Mouse (Mus musculus): ENCODE measurements around the gene Sema5a. TPM values are rescaled to one million over a fixed set of nuclear protein-coding genes. Genes with fewer than 3 reads are reported as not detected.
A peak's percentile ranks its signal among the peaks of the same experiment; 100 is the strongest.

Sema5a gene
- polyA plus RNA-seq, 1 experiment from 2014 or later, result 37.9 TPM

DNA sequence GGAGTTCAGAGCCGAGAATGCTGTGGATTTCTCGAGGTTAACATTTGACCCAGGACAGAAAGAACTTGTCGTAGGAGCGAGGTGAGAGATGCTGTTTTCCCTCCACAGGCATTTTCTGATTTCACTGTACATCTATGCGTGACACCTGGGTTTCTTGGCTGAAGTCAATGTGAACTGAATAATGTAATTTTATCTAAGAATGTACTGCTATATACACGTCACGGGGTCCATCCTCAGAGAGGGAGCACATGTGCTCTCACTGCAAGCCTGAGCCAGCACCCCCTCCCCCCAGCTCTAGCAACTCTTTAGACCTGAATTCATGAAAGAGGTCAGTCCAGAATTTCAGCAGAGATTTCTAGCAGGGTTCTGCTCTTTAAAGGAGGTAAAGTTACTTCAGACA lies 215.6 kb downstream of the Sema5a start:
- Histone ChIP-seq H3K4me2 (no peak overlapping the region), H3K9ac (no peak overlapping the region), H3K4me3 (no peak overlapping the region), H3K9me3 (no peaks in the 10 kb centered on the region), H3K36me3 (no peaks in the 10 kb centered on the region), H3K4me1 (no peaks in the 10 kb centered on the region), H3K27me3 (no peaks in the 10 kb centered on the region), H3K27ac (no peak overlapping the region)
- ATAC-seq (ENCODE audit: insufficient number of reproducible peaks, insufficient read depth, low FRiP score, low TSS enrichment, low read depth), result no peak
- 79% methylated on average over 7 of the region's 7 CpGs for WGBS

DNA sequence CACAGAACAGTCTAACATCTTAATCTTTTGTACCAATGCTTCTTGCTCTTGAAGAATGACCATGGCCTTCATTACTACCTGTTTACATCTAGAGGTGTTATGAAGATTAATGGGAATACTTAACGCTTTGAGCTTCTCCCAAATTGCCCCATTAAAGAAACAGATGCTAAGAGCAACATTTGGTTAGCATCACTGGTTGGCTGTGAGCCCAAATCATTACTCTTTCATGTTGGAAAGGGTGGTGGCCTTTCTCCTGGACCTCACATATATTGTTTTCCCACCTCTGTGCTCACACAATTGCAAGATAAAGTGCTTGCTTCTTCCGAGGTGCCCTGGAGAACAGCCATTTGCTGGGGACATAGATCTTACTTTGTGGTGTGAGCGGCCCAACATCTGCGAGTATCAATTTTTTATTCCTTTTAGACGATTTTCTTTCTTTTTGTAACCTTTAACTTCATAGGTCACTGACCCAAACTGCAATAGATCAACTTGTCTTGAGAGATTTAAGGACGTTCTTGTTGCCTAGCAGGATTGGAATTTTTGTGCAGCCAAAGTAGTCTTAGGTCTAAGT lies 227.0 kb downstream of the Sema5a start:
- Histone ChIP-seq H3K27me3 (no peaks in the 10 kb centered on the region), H3K27ac (no peak overlapping the region), H3K4me1 (no peaks in the 10 kb centered on the region), H3K9me3 (no peaks in the 10 kb centered on the region), H3K4me2 (no peak overlapping the region), H3K4me3 (no peak overlapping the region), H3K36me3 (no peaks in the 10 kb centered on the region), H3K9ac (no peak overlapping the region)
- 79% methylated on average over 6 of the region's 6 CpGs for WGBS
- no peak for ATAC-seq (ENCODE audit: insufficient number of reproducible peaks, insufficient read depth, low FRiP score, low TSS enrichment, low read depth)

DNA sequence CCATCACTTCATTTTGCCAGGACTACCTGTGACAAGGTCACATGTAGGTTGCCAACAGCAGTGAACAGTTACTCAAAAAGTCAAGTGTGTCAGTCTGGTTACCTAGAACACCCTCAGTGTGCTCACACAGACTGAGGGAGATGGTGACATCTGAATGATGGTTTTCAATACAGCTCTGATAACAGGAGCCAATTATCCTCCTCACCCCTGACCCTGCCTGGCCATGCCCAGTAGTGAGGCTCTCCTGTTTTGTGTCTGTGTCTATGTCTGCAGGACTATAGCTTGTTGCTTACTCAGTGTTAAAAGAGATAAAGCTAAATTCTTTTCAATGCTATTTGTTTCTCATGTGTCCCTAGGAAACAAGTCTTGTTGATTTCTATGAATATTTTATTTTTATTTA lies 236.1 kb downstream of the Sema5a start:
- Histone ChIP-seq H3K9me3 (no peaks in the 10 kb centered on the region), H3K4me1 (peaks cover 11% of the 10 kb centered on the region), H3K36me3 (no peaks in the 10 kb centered on the region), H3K27ac (no peak overlapping the region), H3K27me3 (no peaks in the 10 kb centered on the region), H3K4me3 (no peak overlapping the region), H3K4me2 (no peak overlapping the region), H3K9ac (no peak overlapping the region)
- no peak for ATAC-seq (ENCODE audit: insufficient number of reproducible peaks, insufficient read depth, low FRiP score, low TSS enrichment, low read depth)

DNA sequence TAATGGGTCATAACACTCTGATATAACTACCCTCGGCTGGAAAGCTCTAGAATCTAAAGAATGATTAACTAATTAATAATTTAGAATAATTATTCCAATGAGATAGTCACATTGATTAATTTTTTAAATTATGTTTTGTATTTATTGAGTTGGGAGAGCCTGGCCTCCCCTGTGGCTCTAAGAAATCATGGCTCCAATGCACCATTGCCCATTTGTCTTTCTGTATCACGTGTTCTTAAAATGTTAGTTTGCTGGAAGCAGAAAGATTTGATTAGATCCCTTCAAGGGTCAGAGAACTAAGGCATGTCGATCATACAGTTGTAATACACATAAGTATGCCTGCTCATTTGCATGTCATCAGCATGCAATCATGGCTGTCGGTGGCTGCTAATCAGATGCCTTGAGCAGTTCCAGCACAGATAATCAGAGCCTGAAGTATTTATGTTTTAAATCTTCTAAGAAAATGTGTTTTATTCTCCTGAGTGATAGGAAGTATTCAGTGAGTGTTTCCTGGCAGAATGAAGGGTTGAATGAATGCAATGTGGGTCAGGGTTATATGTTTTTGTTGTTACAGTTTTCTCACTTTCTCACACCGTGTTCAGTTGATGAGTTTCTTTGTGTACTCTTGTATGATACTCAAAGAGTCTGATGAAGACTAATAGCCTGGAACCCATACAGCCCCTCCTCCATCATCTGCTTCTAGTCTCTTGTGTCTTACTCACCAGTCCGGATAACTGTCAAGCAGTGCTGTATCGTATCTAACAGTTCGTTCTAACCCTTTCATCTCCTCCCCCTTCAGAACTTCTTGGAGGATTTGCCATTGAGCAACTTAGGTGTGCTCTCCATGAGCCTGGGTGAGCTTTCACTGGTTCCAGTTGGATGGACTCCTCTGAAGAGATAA lies 240.7 kb downstream of the Sema5a start:
- WGBS, result 81% methylated on average over 8 of the region's 8 CpGs

DNA sequence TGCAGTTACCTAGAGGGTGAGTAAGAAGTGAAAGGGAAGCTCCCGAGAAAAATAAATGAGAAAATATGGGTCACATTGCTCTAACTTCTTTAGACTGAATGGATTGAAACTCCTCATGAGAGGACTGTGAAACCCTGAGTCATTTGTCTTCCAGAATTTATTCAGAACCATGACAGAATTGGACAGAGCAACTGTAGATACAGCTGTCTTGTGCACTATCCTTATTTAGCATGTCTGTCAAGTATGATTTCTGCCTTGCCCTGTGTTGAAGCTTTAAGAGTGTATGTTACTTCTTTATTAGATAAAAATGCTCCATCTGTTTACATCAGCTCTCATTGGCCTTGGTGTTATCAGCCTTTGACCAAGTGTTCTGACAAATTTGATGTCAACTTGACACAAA lies 243.4 kb downstream of the Sema5a start:
- WGBS, result 63% methylated on average over 1 of the region's 1 CpGs

More for the DNA sequence above, 240.7 kb downstream of the Sema5a start:
- Histone ChIP-seq H3K9me3 (no peaks in the 10 kb centered on the region), H3K9ac (no peak overlapping the region), H3K4me3 (no peak overlapping the region), H3K4me1 (peaks cover 14% of the 10 kb centered on the region), H3K36me3 (no peaks in the 10 kb centered on the region), H3K4me2 (no peak overlapping the region), H3K27me3 (no peaks in the 10 kb centered on the region), H3K27ac (no peak overlapping the region)
- no peak for ATAC-seq (ENCODE audit: insufficient number of reproducible peaks, insufficient read depth, low FRiP score, low TSS enrichment, low read depth)

DNA sequence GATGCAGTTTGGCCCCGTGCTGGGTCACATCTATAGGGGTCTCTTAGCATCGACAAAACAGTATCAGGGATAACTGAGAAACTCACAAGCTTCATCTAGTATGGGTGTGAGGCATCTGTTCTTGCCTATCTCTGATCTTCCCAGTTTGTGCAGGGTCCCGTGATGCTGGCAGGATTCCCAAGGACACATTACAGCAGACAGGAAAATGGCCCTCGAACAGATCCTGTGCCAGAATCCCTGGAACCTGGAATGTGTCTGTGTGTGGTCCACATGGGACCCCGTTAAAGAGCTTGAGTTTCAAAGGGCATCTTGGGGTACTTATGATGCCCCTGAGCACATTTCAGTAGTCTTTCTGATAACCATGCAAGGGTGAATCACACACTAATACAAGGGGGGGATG lies 249.6 kb downstream of the Sema5a start:
- Histone ChIP-seq H3K4me1 (no peaks in the 10 kb centered on the region; the same call in 1 of the 2 replicates), H3K9ac (no peak overlapping the region), H3K36me3 (no peaks in the 10 kb centered on the region), H3K9me3 (no peaks in the 10 kb centered on the region), H3K27ac (no peak overlapping the region), H3K27me3 (no peaks in the 10 kb centered on the region), H3K4me2 (no peak overlapping the region), H3K4me3 (no peak overlapping the region)
- ATAC-seq (ENCODE audit: insufficient number of reproducible peaks, insufficient read depth, low FRiP score, low TSS enrichment, low read depth), result no peak
- WGBS, result 64% methylated on average over 5 of the region's 5 CpGs

More for the DNA sequence above, 243.4 kb downstream of the Sema5a start:
- H3K9ac ChIP-seq, result no peak overlapping the region
- H3K4me2 ChIP-seq, result no peak overlapping the region
- H3K4me3 ChIP-seq, result no peak overlapping the region
- H3K27ac ChIP-seq, result no peak overlapping the region
- no peaks in the 10 kb centered on the region for H3K9me3 ChIP-seq
- H3K27me3 ChIP-seq, result no peaks in the 10 kb centered on the region
- H3K36me3 ChIP-seq, result no peaks in the 10 kb centered on the region
- peaks cover 14% of the 10 kb centered on the region for H3K4me1 ChIP-seq
- no peak for ATAC-seq (ENCODE audit: insufficient number of reproducible peaks, insufficient read depth, low FRiP score, low TSS enrichment, low read depth)

DNA sequence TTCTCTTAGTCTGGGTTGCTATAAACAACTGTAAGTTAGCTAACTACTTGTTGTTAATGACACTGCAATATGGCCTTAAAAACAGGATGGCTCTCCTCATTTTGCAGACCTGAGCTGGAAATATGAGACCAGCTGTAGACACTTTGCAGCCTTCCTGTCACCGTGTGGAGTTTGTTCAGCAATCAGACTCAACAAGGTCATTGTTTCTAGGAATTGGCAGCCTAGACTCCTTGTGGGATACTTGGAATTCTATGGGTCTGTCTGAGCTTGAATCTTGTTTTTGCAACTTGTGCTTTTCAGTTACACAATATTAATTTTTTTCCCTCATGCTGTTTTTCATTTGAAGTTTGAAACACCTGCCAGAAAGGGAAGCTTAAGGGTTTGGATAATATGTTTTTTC lies 250.3 kb downstream of the Sema5a start:
- Histone ChIP-seq H3K27me3 (no peaks in the 10 kb centered on the region), H3K4me1 (no peaks in the 10 kb centered on the region; the same call in 1 of the 2 replicates), H3K36me3 (no peaks in the 10 kb centered on the region), H3K4me3 (no peak overlapping the region), H3K9me3 (no peaks in the 10 kb centered on the region), H3K9ac (no peak overlapping the region), H3K27ac (no peak overlapping the region), H3K4me2 (no peak overlapping the region)
- ATAC-seq (ENCODE audit: insufficient number of reproducible peaks, insufficient read depth, low FRiP score, low TSS enrichment, low read depth), result no peak
- 9% methylated on average over 1 of the region's 1 CpGs for WGBS

DNA sequence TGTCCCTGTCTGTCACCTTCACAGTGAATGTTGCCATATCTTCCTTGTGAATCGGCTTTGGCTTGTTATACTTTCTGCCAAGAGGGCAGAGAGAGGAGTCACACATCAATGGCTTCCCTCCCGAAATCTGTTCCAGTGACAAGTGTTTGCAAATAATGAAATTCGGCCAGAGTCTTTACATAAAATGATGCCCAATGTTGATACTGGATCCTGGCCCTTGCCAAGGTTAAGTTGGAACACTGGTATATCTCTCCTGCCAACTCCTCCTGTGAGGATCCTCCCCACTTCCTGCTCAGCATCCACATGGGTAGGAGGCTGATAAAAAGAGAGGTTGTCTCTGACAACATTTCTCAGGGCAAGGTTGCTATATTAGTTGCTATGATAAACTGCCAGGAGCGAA lies 252.3 kb downstream of the Sema5a start:
- ATAC-seq (ENCODE audit: insufficient number of reproducible peaks, insufficient read depth, low FRiP score, low TSS enrichment, low read depth), result no peak
- Histone ChIP-seq H3K9ac (no peak overlapping the region), H3K4me1 (no peaks in the 10 kb centered on the region; the same call in 1 of the 2 replicates), H3K9me3 (no peaks in the 10 kb centered on the region), H3K27me3 (no peaks in the 10 kb centered on the region), H3K4me3 (no peak overlapping the region), H3K4me2 (no peak overlapping the region), H3K36me3 (no peaks in the 10 kb centered on the region), H3K27ac (no peak overlapping the region)
- 84% methylated on average over 4 of the region's 4 CpGs for WGBS

DNA sequence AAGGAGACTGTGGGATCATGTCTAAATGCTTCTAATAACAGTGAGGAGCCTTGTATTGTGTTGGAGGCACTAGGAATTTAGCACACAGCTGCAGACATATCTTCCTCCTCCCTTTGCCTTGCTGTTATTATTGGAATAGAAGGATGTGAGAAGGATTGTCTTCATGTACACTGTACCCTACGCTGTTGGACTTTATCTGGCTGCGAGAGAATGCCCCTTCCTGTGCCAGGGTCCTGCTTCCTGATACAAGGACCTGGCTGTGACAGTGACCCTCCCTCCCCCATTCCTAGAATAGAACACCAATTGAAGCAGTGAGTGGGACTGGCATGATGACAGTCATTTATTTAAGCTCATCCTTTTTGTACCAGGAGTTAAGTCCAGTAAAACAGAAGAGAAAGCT lies 261.3 kb downstream of the Sema5a start:
- no peak for ATAC-seq (ENCODE audit: insufficient number of reproducible peaks, insufficient read depth, low FRiP score, low TSS enrichment, low read depth)
- H3K27ac ChIP-seq, result no peak overlapping the region
- H3K4me1 ChIP-seq, result peaks cover 14% of the 10 kb centered on the region
- H3K9me3 ChIP-seq, result no peaks in the 10 kb centered on the region
- no peak overlapping the region for H3K9ac ChIP-seq
- H3K36me3 ChIP-seq, result no peaks in the 10 kb centered on the region
- H3K27me3 ChIP-seq, result no peaks in the 10 kb centered on the region
- WGBS, result 81% methylated on average over 2 of the region's 2 CpGs
- H3K4me3 ChIP-seq, result no peak overlapping the region
- no peak overlapping the region for H3K4me2 ChIP-seq

DNA sequence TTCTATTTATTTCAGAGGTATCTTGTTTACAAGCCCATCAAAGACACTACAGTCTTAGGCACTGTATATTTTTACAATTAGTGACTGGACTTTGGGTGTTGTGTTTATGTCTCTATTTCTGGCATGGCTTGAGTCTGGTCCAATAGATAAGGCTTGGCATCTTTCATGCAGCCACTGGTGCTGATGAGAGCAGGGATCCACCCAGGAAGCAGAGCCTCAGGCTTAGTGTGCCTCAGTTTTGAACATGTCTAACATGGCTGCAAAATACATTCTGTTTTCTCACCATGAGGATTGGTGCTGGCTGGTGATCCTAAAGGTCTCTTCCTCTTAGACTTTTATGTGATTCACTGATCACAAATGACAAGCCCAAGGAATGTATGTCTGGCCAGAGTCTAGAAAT lies 263.7 kb downstream of the Sema5a start:
- Histone ChIP-seq H3K36me3 (no peaks in the 10 kb centered on the region), H3K4me3 (no peak overlapping the region), H3K9ac (no peak overlapping the region), H3K27me3 (no peaks in the 10 kb centered on the region), H3K9me3 (no peaks in the 10 kb centered on the region), H3K4me2 (no peak overlapping the region), H3K4me1 (peaks cover 14% of the 10 kb centered on the region), H3K27ac (no peak overlapping the region)
- ATAC-seq (ENCODE audit: insufficient number of reproducible peaks, insufficient read depth, low FRiP score, low TSS enrichment, low read depth), result no peak

DNA sequence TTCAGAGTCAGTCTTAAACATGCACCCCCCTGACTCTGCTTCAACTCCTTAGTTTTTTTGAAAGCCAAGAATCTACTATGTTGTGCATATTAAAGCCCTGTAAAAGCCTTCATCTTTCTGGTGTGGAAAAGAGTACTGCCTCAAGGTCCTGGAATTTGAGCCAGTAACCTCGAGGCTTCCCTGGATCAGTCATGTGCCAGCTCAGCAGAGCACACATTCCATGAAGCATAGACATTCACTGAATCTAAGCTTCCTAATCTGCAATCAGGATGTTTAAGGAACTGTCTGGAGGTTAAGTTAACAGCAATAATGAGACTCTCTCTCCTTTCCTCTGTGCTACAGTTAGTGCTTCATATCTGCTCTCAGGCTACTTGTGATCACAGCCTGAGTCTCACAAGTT lies 270.3 kb downstream of the Sema5a start:
- no peak overlapping the region for H3K4me2 ChIP-seq
- no peak overlapping the region for H3K27ac ChIP-seq
- 43% methylated on average over 1 of the region's 1 CpGs for WGBS
- H3K36me3 ChIP-seq, result no peaks in the 10 kb centered on the region
- no peak overlapping the region for H3K9ac ChIP-seq
- H3K27me3 ChIP-seq, result no peaks in the 10 kb centered on the region
- no peak for ATAC-seq (ENCODE audit: insufficient number of reproducible peaks, insufficient read depth, low FRiP score, low TSS enrichment, low read depth)
- H3K4me3 ChIP-seq, result no peak overlapping the region
- H3K4me1 ChIP-seq, result peaks cover 13% of the 10 kb centered on the region
- no peaks in the 10 kb centered on the region for H3K9me3 ChIP-seq

DNA sequence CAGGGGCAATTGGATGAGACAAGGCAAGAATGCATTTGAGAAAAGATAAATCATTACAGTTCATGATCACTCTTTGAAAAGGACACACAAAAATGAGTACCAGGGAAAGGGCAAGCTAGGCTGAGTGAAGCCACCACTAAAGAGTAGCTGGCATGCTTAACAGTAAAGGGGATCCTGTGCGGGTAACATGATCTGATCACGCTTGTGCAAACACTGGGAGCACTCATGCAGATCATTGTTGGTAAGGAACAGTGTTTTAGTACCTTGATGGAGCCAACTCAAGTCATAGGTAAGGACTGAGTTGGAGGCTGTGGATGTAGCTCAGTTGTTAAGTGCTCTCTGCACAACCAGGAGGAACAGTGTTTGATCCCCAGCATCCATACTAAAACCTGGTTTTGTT lies 273.3 kb downstream of the Sema5a start:
- no peaks in the 10 kb centered on the region for H3K36me3 ChIP-seq
- H3K9me3 ChIP-seq, result no peaks in the 10 kb centered on the region
- peak overlapping the region; percentile 33; the same call in 1 of the 2 replicates for H3K27ac ChIP-seq
- no peak overlapping the region for H3K4me2 ChIP-seq
- H3K27me3 ChIP-seq, result no peaks in the 10 kb centered on the region
- ATAC-seq (ENCODE audit: insufficient number of reproducible peaks, insufficient read depth, low FRiP score, low TSS enrichment, low read depth), result 0 out of 2 replicates have a peak, but pooled peaks have one; percentile 10
- H3K9ac ChIP-seq, result no peak overlapping the region
- H3K4me3 ChIP-seq, result no peak overlapping the region
- WGBS, result 76% methylated on average over 2 of the region's 2 CpGs
- peaks cover 17% of the 10 kb centered on the region for H3K4me1 ChIP-seq

Data from embryonic facial prominence, embryonic 13.5 days (tissue).